Mouse (Mus musculus) midbrain, embryonic 14.5 days (tissue): ENCODE measurements around the gene Fignl2. TPM values are rescaled to one million over a fixed set of nuclear protein-coding genes. Genes with fewer than 3 reads are reported as not detected.

Source experiments
- ATAC-seq: fragments of 200-750 bp; cut with Nextera tagmentation; 2 replicates; pipeline ENCODE4 v1.8.0; 2017; ENCODE audit warnings: moderate number of reproducible peaks, moderate library complexity; ENCODE audit not compliant: low FRiP score, low TSS enrichment
- DNase-seq: peaks from one replicate; pipeline ENCODE4 v3.0.0-alpha.2; 2015
- H3K27ac ChIP-seq: fragments of 300-500 bp; sonication (generic); replicated peaks from 2 replicates; pipeline ENCODE4 v1.5.1; 2014; ENCODE audit warnings: mild to moderate bottlenecking, low read depth, low read length, moderate library complexity
- H3K27me3 ChIP-seq: fragments of 300-500 bp; sonication (generic); 2 replicates; pipeline ENCODE4 v1.6.1; 2014; ENCODE audit warnings: low read length, control low read depth, mixed read lengths; ENCODE audit not compliant: control insufficient read depth, insufficient read depth
- H3K36me3 ChIP-seq: fragments of 300-500 bp; sonication (generic); 2 replicates; pipeline ENCODE4 v1.6.1; 2014; ENCODE audit warnings: low read length, control low read depth; ENCODE audit not compliant: control insufficient read depth, insufficient read depth
- H3K4me1 ChIP-seq: fragments of 300-500 bp; sonication (generic); 2 replicates; pipeline ENCODE4 v1.6.1; 2014; ENCODE audit warnings: mild to moderate bottlenecking, antibody characterized with exemption, low read length, control low read depth; ENCODE audit not compliant: control insufficient read depth, insufficient read depth
- H3K4me2 ChIP-seq: fragments of 300-500 bp; sonication (generic); 2 replicates; pipeline ENCODE4 v1.6.1; 2014; ENCODE audit warnings: mild to moderate bottlenecking, low read length, moderate library complexity
- H3K4me3 ChIP-seq: fragments of 300-500 bp; sonication (generic); replicated peaks from 2 replicates; pipeline ENCODE4 v1.5.1; 2014; ENCODE audit warnings: low read depth, low read length
- H3K9ac ChIP-seq: fragments of 300-500 bp; sonication (generic); replicated peaks from 2 replicates; pipeline ENCODE4 v1.6.1; 2014; ENCODE audit warnings: mild to moderate bottlenecking, low read length, moderate library complexity
- H3K9me3 ChIP-seq: fragments of 300-500 bp; sonication (generic); 2 replicates; pipeline ENCODE4 v1.6.1; 2016; ENCODE audit warnings: low read length, control low read depth, mixed read lengths; ENCODE audit not compliant: control insufficient read depth
- WGBS: fragments of 180-500 bp; shearing (Covaris S2); extraction: QIAGEN DNeasy Blood & Tissue Kit; methylation state at CpG from one replicate; pipeline ENCODE4 v1.1.7; 2014; 5-methylcytosine and 5-hydroxymethylcytosine counted together
- polyA plus RNA-seq: library from polyadenylated mRNA; unstranded; fragments of >200 nt; fragmentation: Nextera tagmentation; extraction: Ambion mirVana; gene quantifications from 2 replicates; pipeline ENCODE4 v1.2.1, GENCODE M21; 2014

The Fignl2 gene
- polyA plus RNA-seq, 1 experiment from 2014 or later, result 0.09 TPM

DNA sequence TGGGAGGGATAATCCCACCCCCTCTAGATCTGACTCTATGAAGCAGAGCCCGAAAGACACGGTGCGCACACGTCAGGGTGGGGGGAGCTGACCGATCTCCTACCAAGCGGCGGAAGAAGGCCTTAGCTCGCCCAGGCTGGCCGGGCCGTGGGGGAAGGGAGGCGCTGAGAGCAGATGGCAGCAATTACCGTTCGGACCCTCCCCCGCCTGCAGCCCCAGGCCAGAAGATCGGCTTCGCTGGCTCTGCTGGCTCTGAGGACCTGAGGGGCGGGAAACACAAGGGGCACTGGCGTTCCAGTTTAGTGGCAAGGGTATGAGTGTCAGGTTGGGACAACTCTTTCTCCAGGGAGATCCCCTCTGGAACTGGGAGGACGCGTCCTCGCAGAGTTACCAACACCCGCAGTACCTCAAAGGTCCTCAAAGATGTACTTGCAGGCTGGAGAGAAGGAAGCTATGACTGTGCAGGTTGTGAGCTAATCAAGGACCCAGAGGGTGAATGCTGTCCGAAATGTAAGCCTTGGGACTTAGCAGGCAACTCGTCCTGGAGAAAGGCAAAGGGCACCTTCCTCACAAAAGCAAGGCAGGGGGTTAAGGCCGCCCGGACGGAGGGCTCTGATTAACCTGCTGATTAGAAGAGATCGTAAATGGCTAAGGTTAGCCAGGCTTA is 19.8 kb upstream of the Fignl2 start:
- ATAC-seq, result no peak; the same call in 1 of the 2 replicates
- Histone ChIP-seq H3K27me3 (no peaks in the 10 kb centered on the region), H3K9ac (peak overlapping the region; percentile 18), H3K4me2 (peak overlapping the region; percentile 45), H3K36me3 (no peaks in the 10 kb centered on the region), H3K4me1 (peaks cover 25% of the 10 kb centered on the region), H3K4me3 (no peak overlapping the region), H3K27ac (no peak overlapping the region), H3K9me3 (no peaks in the 10 kb centered on the region)
- WGBS, result 2% methylated on average over 28 of the region's 28 CpGs
- peak; percentile 78 for DNase-seq

DNA sequence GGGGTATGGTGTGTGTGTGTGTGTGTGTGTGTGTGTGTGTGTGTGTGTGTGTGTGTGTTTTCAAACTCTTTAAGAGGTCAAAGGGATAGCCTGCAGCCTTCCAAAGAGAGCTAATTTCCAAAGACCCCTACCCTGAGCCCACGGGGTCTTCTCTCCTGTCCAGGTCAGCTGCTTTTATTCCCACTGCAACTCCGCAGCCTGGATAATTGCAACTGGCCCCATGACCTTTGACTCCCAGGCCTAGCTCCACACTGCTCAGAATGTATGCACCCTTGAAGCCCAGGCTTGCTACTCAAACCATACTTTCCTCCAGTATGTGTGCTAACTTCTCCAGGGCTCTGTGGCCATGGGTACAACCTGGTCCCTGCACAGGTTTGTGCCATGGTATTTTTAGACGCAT is 17.0 kb upstream of the Fignl2 start:
- Histone ChIP-seq H3K4me1 (peaks cover 33% of the 10 kb centered on the region), H3K36me3 (no peaks in the 10 kb centered on the region), H3K4me2 (no peak overlapping the region), H3K27ac (no peak overlapping the region), H3K27me3 (no peaks in the 10 kb centered on the region), H3K4me3 (no peak overlapping the region), H3K9me3 (no peaks in the 10 kb centered on the region), H3K9ac (no peak overlapping the region)
- DNase-seq, result no peak
- no peak for ATAC-seq
- 52% methylated on average over 3 of the region's 3 CpGs for WGBS

DNA sequence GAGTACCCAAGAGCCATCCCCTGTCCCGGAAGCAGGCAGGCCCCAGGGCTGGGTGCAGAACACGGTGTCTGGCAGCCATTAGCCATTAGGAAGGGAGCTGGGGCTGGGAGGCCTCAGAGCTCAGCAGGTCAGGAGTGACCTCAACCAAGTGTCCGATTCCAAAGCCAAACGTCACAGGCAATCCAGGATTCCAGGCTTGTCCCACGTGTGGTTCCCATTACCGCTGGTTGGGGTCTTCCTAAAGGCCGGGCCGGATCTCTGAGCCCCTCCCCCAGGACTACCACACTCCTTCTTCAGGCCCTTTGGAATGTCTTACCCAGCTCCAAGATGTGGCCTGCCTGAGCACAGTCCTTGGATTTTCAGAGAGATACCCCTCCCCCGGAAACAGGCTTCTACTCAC is 16.6 kb upstream of the Fignl2 start:
- no peak overlapping the region for H3K4me3 ChIP-seq
- H3K36me3 ChIP-seq, result no peaks in the 10 kb centered on the region
- DNase-seq (no peak), ATAC-seq (no peak)
- 68% methylated on average over 9 of the region's 9 CpGs for WGBS
- H3K4me1 ChIP-seq, result peaks cover 33% of the 10 kb centered on the region
- H3K27ac ChIP-seq, result no peak overlapping the region
- no peak overlapping the region for H3K4me2 ChIP-seq
- H3K9ac ChIP-seq, result no peak overlapping the region
- no peaks in the 10 kb centered on the region for H3K27me3 ChIP-seq
- H3K9me3 ChIP-seq, result no peaks in the 10 kb centered on the region

DNA sequence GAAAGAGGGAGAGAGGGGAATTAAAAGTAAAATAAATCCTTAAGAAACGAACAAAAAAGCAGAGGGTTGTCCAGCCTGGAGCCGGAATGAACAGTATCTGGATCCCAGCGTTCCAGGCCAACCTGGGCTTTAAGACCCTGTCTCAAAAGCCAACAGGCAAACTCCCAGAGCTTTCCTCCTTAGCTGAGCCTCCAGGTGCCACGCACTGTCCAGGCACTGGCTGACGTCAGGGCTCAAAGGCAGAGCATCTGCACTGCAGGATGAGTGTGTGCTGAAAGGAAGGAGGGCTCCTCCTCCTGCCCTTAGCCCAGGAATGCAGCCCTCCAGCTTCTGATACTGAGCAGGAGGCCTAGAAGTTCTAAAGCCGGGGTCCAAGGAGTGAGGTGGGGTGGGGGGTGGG is 15.6 kb upstream of the Fignl2 start:
- DNase-seq, result no peak
- H3K4me3 ChIP-seq, result no peak overlapping the region
- H3K4me1 ChIP-seq, result peaks cover 33% of the 10 kb centered on the region
- H3K36me3 ChIP-seq, result no peaks in the 10 kb centered on the region
- ATAC-seq, result no peak
- no peak overlapping the region for H3K9ac ChIP-seq
- H3K27me3 ChIP-seq, result no peaks in the 10 kb centered on the region
- WGBS, result 37% methylated on average over 6 of the region's 6 CpGs
- H3K9me3 ChIP-seq, result no peaks in the 10 kb centered on the region
- H3K4me2 ChIP-seq, result no peak overlapping the region
- H3K27ac ChIP-seq, result peak overlapping the region; percentile 67; the same call in 1 of the 2 replicates

DNA sequence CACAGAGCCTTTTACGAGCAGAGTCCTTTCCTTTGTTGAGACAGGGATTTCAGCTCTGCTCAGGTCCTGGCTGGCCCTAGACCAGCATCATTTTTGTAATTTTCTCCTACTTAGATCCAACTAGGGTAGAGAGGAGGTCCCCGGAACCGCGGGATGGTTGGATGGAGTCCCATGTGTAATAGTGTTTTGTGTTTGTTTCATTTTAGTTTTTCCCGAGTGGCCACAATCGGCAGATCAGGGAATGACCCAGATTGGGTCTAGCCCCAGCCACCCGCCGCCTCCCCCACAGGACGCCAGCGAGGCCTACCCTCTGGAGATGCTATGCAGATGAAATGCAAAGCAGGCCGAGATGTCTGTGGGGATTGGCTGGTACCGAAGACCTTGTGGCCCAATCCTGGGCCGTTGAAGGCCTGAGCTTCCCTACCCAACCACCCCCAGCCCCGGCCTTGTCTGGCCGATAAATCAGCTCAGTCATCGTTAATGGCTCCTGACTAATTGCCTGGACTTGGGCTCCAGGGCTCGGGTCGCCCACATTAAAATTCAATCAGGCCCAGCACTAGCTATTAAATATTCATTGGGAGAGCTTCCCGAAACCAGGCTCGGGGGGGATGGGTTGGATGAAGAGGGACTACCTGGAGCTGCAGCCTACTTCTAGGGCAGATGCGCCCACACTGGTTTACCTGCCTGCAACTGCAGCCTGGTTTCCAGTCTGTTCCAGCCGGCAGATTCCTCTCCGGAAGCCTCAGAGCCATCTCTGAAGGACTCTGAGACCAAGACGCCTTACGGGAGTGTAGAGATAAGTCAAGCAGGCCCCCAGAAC is 14.7 kb upstream of the Fignl2 start:
- WGBS, result 7% methylated on average over 25 of the region's 25 CpGs
- Histone ChIP-seq H3K9ac (no peak overlapping the region), H3K4me2 (peak overlapping the region; percentile 34), H3K9me3 (no peaks in the 10 kb centered on the region), H3K4me3 (no peak overlapping the region), H3K27ac (peak overlapping the region; percentile 67), H3K27me3 (no peaks in the 10 kb centered on the region), H3K36me3 (no peaks in the 10 kb centered on the region), H3K4me1 (peaks cover 34% of the 10 kb centered on the region)
- ATAC-seq (peak; percentile 88), DNase-seq (peak; percentile 81)

DNA sequence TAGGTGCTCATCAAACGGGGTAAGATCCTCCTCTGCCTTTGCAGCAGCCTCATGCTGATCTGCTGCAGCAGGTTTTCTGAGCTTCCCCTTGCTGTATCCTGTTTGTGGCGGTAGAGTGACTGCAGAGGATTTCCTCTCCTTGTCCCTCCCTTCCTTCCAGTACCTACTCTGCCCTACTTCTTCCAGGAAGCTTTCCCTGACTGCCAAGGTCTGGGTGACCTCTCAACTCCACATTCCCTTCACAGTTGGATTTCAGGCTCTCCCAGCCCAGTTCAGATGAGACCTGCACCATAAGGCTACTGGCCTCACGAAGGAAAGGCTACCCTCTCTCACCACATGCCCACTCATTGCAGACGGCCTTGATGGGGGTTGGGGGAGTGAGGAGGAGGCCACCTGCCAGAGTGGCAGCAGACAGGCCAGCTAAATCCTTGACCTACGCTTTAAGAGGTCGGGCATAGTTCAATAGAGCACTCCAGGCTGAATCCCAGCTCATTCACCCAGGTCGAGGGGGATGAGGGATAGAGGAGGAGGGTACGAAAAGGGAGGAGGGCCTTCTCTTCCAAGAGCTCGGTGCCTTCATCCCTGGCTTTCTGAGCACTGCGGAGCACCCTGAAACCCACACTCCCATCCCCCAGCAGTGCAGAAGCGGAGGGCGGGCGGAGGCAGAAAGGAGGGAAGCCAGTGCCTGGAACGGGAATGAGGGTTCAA is 13.9 kb upstream of the Fignl2 start:
- H3K27ac ChIP-seq, result peak overlapping the region; percentile 67
- DNase-seq, result peak; percentile 52
- H3K4me3 ChIP-seq, result no peak overlapping the region
- H3K9me3 ChIP-seq, result no peaks in the 10 kb centered on the region
- WGBS, result 24% methylated on average over 14 of the region's 14 CpGs
- H3K36me3 ChIP-seq, result no peaks in the 10 kb centered on the region
- no peaks in the 10 kb centered on the region for H3K27me3 ChIP-seq
- peak overlapping the region; percentile 34 for H3K4me2 ChIP-seq
- peak; percentile 44; the same call in 1 of the 2 replicates for ATAC-seq
- H3K9ac ChIP-seq, result no peak overlapping the region
- peaks cover 27% of the 10 kb centered on the region for H3K4me1 ChIP-seq

DNA sequence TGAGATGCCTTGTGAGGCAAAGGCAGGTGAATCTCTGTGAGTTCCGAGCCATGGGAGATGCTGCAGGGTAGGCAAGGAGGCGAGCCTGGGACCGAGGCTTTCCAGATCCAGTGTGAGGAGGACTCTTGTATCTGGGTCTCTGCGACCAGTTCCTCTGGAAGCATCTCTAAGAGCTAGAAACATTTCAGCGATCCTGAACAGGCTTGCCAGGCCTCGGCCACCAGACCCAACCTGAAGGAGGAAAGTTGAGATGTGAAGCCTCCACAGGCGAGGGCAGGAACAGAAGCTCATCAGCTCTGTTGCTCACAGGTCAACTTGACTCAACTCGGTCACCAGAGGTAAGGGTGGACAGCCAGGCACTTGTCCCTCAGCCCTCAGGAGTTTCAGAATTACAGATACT is 13.2 kb upstream of the Fignl2 start:
- no peak overlapping the region for H3K9ac ChIP-seq
- H3K4me1 ChIP-seq, result peaks cover 26% of the 10 kb centered on the region
- no peaks in the 10 kb centered on the region for H3K9me3 ChIP-seq
- WGBS, result 96% methylated on average over 8 of the region's 8 CpGs
- ATAC-seq (no peak), DNase-seq (no peak)
- H3K27me3 ChIP-seq, result no peaks in the 10 kb centered on the region
- H3K4me2 ChIP-seq, result no peak overlapping the region
- no peaks in the 10 kb centered on the region for H3K36me3 ChIP-seq
- H3K27ac ChIP-seq, result no peak overlapping the region
- no peak overlapping the region for H3K4me3 ChIP-seq

DNA sequence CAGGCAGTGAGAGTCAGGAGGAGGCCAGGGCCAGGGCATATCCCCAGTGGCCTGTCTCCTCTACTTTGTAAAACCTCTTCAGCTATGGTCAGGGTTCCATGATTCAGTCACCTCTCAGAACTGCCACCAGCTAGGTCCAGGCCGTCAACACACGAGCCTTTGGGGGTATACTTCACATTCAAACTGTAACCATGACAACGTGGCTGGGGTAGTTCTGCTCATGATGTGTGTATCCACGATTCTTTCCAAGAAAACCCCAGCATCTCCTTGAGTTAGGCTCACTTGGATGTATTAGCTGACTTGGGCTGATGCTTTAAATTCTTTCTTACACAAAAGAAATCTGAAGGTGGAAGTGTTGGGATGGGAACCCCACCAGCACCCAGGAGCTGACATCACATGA is 9.9 kb upstream of the Fignl2 start:
- Histone ChIP-seq H3K4me2 (no peak overlapping the region), H3K4me3 (no peak overlapping the region), H3K27me3 (no peaks in the 10 kb centered on the region), H3K36me3 (no peaks in the 10 kb centered on the region), H3K27ac (no peak overlapping the region), H3K9ac (no peak overlapping the region), H3K4me1 (peaks cover 15% of the 10 kb centered on the region), H3K9me3 (no peaks in the 10 kb centered on the region)
- WGBS, result 30% methylated on average over 4 of the region's 4 CpGs
- ATAC-seq (no peak), DNase-seq (peak; percentile 62)
